Mouse (Mus musculus) megakaryocyte, embryonic 14.5 days (primary cell): Measurements from ENCODE around the gene Ccdc155. TPM values are rescaled to one million over a fixed set of nuclear protein-coding genes. Genes with fewer than 3 reads are reported as not detected.

ENCODE experiments used
- H3K27me3 ChIP-seq: replicated peaks from 2 replicates; pipeline ENCODE3; 2012; ENCODE audit warnings: inconsistent platforms
- H3K36me3 ChIP-seq: replicated peaks from 2 replicates; pipeline ENCODE3; 2012; ENCODE audit warnings: low read length, inconsistent platforms, mixed read lengths
- H3K4me1 ChIP-seq: 2 replicates; pipeline ENCODE4 v1.6.1; 2012; ENCODE audit warnings: inconsistent platforms
- H3K4me3 ChIP-seq: replicated peaks from 2 replicates; pipeline ENCODE3; 2012; ENCODE audit warnings: moderate library complexity, mild to moderate bottlenecking, inconsistent platforms
- H3K9me3 ChIP-seq: 2 replicates; pipeline ENCODE4 v1.6.1; 2012; ENCODE audit warnings: inconsistent platforms
- FLI1 ChIP-seq: IDR thresholded peaks from 2 replicates; pipeline ENCODE4 v1.6.1; 2012; ENCODE audit warnings: low read length, inconsistent platforms, mixed read lengths
- GATA1 ChIP-seq: IDR thresholded peaks from 3 replicates; pipeline ENCODE4 v1.6.1; 2012; ENCODE audit warnings: mixed read lengths, low read length, inconsistent platforms, borderline replicate concordance
- polyA plus RNA-seq: library from polyadenylated mRNA; stranded (reverse); fragments of >175 nt; gene quantifications from 2 replicates; pipeline ENCODE4 v1.2.3, GENCODE M21; 2012; ENCODE audit warnings: low replicate concordance; ENCODE audit not compliant: insufficient read depth

The Ccdc155 gene
- polyA plus RNA-seq, 1 experiment, result not detected

DNA sequence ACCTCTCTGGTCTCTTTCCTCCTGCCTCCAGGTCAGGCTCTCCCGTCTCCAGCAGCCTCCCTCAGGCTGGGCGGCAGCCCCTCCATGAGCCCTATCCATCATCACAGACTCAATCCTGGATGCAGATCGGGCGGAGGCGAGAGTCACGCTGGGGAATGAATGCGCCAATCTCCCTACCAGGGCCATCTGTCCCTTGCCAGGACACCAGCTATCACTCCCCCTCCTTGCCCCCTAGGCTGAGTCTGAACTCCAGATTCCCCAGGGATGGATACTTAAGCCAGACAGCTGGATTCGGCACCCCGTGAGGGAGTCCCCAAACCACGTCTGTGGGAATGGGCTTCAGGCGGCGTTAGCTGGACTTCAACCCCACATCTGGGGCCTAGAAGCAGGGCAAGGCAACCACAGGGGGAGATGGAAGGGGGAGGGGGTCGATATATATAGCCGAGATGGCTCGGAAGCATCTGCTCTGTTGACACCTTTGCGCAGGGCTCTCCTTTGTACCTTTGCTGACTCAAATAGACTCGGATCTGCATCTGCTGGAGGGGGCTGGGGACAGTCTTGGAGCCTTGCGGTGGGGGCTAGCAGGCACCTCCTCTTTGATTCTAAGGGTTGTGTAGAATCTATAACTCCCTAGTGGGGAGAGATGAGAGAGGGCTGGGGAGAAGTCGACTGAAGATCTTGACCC is 36.8 kb downstream of the Ccdc155 start:
- Histone ChIP-seq H3K4me3 (no peak overlapping the region), H3K4me1 (peaks cover 32% of the 10 kb centered on the region), H3K36me3 (peaks cover 4% of the 10 kb centered on the region), H3K27me3 (peaks cover 98% of the 10 kb centered on the region), H3K9me3 (peaks cover 54% of the 10 kb centered on the region)
- TF ChIP-seq GATA1, result no peak

DNA sequence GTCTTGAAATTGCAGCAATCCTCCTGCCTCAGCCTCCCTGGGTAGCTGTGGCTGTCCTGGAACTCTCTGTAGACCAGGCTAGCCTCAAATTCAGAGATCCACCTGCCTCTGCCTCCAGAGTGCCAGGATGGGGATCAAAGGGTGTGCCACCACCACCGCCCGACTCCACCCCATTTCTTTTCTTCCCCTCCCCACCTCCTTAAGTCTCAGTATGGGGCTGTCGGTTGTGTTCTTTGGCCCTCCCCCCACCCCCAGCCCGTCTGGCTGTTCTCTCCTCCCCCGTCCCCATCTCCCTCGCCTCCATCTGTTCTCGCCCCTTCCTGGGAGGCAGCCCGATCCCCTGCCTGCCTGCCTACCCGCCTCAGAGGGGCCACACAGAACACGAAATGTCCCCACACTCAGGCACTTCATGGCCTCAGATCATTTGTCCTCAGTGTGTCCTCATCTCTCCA is 37.7 kb downstream of the Ccdc155 start:
- TF ChIP-seq FLI1, result no peak
- no peak for TF ChIP-seq GATA1
- peaks cover 44% of the 10 kb centered on the region for H3K9me3 ChIP-seq
- H3K27me3 ChIP-seq, result peaks cover 95% of the 10 kb centered on the region
- H3K4me1 ChIP-seq, result peaks cover 41% of the 10 kb centered on the region
- H3K36me3 ChIP-seq, result peaks cover 4% of the 10 kb centered on the region
- no peak overlapping the region for H3K4me3 ChIP-seq

- peaks cover 34% of the 10 kb centered on the region for H3K9me3 ChIP-seq
- H3K4me1 ChIP-seq, result peaks cover 46% of the 10 kb centered on the region
- H3K36me3 ChIP-seq, result peaks cover 8% of the 10 kb centered on the region
- H3K4me3 ChIP-seq, result no peak overlapping the region
- peaks cover 83% of the 10 kb centered on the region for H3K27me3 ChIP-seq
- TF ChIP-seq FLI1, result no peak
- TF ChIP-seq GATA1, result no peak
Observed at GRCm38 (mm10) chr7:45165701-45166100, 39.0 kb downstream of the Ccdc155 start.

GRCm38 (mm10) chr7:45164833-45165232 is 39.9 kb downstream of the Ccdc155 start:
- Histone ChIP-seq H3K4me1 (peaks cover 46% of the 10 kb centered on the region), H3K9me3 (peaks cover 25% of the 10 kb centered on the region), H3K27me3 (peaks cover 74% of the 10 kb centered on the region), H3K4me3 (peak overlapping the region; percentile 44), H3K36me3 (peaks cover 17% of the 10 kb centered on the region)
- TF ChIP-seq GATA1, result no peak
- TF ChIP-seq FLI1, result no peak

- Histone ChIP-seq H3K9me3 (peaks cover 16% of the 10 kb centered on the region), H3K4me1 (peaks cover 46% of the 10 kb centered on the region), H3K4me3 (peak within 1 kb of the TSS; percentile 88), H3K27me3 (peaks cover 66% of the 10 kb centered on the region), H3K36me3 (peaks cover 22% of the 10 kb centered on the region)
- no peak for TF ChIP-seq GATA1
- no peak for TF ChIP-seq FLI1
Observed at GRCm38 (mm10) chr7:45163735-45164490, 40.8 kb downstream of the Ccdc155 start, which contains the start of gene Slc17a7. Gene Slc17a7 (plus strand): TSS chr7:45163949.

DNA sequence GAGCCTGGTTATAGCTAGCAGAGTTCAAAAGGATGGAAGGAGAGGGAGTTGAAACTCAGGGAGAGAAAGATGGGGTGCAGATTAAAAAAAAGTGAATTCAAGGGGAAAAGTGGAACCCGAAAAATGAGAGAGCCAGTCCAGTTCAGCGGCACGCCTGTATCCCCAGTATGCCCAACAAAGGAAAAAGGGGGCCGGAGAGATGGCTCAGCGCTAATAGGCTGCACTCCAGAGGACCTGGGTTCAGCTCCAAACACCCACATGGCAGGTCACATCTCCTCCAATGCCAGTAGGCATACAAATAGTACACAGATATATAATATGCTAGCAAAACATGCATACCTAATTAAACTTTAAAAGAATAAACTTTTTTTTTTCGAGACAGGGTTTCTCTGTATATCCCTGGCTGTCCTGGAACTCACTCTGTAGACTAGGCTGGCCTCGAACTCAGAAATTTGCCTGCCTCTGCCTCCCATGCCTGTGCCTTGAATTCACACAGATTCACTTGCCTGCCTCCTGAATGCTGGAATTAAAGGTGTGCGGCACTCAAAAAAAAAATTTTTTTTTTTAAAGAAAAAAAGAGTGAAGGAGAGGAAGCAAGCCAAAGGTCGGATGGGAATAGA is 41.6 kb downstream of the Ccdc155 start:
- peaks cover 58% of the 10 kb centered on the region for H3K27me3 ChIP-seq
- H3K4me3 ChIP-seq, result no peak overlapping the region
- peaks cover 30% of the 10 kb centered on the region for H3K36me3 ChIP-seq
- H3K4me1 ChIP-seq, result peaks cover 39% of the 10 kb centered on the region
- H3K9me3 ChIP-seq, result peaks cover 8% of the 10 kb centered on the region; the same call in 1 of the 2 replicates
- no peak for TF ChIP-seq FLI1
- TF ChIP-seq GATA1, result no peak

DNA sequence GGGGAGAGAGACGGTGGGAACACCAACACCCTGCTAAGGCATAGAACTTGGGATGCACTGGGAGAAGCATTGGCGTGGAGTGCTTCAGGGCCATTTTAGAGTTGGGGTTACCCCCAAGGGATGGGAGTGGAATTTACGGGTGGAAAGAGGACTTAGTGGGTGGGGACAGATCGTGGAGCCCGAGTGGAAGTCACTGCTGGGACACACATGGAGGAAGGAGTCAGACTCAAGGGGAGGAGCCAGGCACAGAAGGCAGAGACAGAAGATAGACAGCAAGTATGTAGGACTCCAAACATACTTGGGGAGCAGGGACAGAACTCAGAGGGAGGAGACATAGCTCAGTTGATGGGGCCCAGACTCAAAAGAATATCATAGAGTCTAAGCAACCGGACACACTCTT is 42.1 kb downstream of the Ccdc155 start:
- Histone ChIP-seq H3K27me3 (peaks cover 52% of the 10 kb centered on the region), H3K4me3 (peak overlapping the region; percentile 91), H3K4me1 (peaks cover 33% of the 10 kb centered on the region)

GRCm38 (mm10) chr7:45161612-45162473 is 42.8 kb downstream of the Ccdc155 start:
- 0 out of 2 replicates have a peak, but pooled peaks cover 2% of the 10 kb centered on the region for H3K9me3 ChIP-seq
- H3K27me3 ChIP-seq, result peaks cover 45% of the 10 kb centered on the region
- peaks cover 41% of the 10 kb centered on the region for H3K36me3 ChIP-seq
- H3K4me3 ChIP-seq, result peak overlapping the region; percentile 91
- peaks cover 30% of the 10 kb centered on the region for H3K4me1 ChIP-seq
- TF ChIP-seq FLI1 (no peak), GATA1 (no peak)

More for the DNA sequence above, 42.1 kb downstream of the Ccdc155 start:
- 0 out of 2 replicates have a peak, but pooled peaks cover 3% of the 10 kb centered on the region for H3K9me3 ChIP-seq
- TF ChIP-seq FLI1 (no peak), GATA1 (no peak)
- peaks cover 36% of the 10 kb centered on the region for H3K36me3 ChIP-seq

DNA sequence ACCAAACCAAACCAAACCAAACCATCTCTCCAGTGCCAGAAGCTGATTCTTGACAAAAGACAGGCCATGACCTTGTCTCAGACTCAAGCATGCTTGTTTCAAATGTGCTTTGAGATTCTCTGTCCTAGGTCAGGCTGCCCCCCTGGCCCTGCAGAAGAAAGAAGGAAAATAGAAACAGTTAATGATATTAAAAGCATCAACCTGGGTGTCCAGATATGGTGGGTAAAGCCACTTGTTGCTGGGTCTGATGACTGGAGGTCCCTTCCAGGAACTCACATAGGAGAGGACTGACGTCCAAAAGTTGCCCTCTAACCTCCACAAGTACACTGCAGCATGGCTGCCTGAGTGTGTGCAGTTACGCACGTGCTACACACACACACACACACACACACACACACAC is 43.8 kb downstream of the Ccdc155 start:
- Histone ChIP-seq H3K36me3 (peaks cover 48% of the 10 kb centered on the region), H3K9me3 (no peaks in the 10 kb centered on the region), H3K4me1 (peaks cover 31% of the 10 kb centered on the region), H3K27me3 (peaks cover 37% of the 10 kb centered on the region), H3K4me3 (no peak overlapping the region)
- no peak for TF ChIP-seq GATA1
- no peak for TF ChIP-seq FLI1
